Mouse (Mus musculus) granulocyte monocyte progenitor cell, adult 5-6 weeks (primary cell): ENCODE measurements around the gene Svopl. TPM values are rescaled to one million over a fixed set of nuclear protein-coding genes. Genes with fewer than 3 reads are reported as not detected.

Source experiments
- ATAC-seq: replicated peaks from 2 replicates; pipeline ENCODE4 v1.8.0; 2016; ENCODE audit warnings: mild to moderate bottlenecking, moderate TSS enrichment, inconsistent platforms; ENCODE audit not compliant: poor library complexity, severe bottlenecking
- total RNA-seq, 2 experiments: library from RNA; stranded (forward) in 1 of 2; stranded (reverse) in 1 of 2; fragments of 200-712, 200-1000 nt in 1 of 2; fragments of >200 nt in 1 of 2; fragmentation: Nextera tagmentation in 1 of 2; gene quantifications; 2 replicates each; pipeline ENCODE4 v1.2.3; 2014 to 2017

The Svopl gene
- total RNA-seq, 2 experiments from 2014 or later: not detected

GRCm38 (mm10) chr6:38032801-38033566 lies 13.8 kb downstream of the Svopl start:
- no peak for ATAC-seq

GRCm38 (mm10) chr6:38031924-38032540 lies 14.8 kb downstream of the Svopl start:
- ATAC-seq: no peak

GRCm38 (mm10) chr6:38028205-38028604 lies 18.6 kb downstream of the Svopl start:
- no peak for ATAC-seq

DNA sequence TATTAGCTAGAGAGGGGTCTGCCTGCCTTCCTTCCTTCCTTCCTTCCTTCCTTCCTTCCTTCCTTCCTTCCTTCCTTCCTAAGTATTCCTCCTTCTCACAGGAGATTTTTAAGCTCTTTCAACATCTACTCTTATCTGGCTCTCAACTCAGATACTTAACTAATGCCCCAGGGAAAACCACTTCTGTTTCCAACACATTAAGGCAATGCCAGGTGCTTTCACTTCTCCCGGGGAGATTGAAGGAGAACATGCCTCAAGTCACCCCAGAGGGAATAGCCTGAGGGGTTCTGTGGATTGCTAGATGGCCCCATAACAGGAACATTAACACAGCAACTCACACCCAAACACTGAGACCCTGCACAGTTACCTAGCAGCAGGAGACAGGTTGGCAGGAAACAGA lies 19.0 kb downstream of the Svopl start:
- ATAC-seq: no peak

DNA sequence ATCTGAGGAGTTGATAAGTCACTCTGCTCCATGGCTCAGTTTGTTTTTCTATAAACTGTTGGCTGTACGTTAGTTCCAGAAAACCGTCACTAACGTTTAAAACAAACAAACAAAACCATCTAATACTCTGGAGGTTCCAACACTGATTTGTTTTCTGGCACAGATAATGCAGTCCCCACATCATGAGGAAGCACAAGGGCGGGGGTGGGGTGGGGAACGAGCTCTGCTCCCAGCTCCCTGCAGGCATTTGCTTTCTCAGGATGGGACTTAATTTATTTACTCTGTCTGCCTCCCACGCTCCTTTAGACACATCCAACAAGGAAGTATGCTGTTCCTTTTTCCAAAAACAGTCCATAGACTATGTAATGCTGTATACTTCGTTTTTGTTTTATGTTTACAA lies 23.5 kb downstream of the Svopl start:
- ATAC-seq: no peak

GRCm38 (mm10) chr6:38021406-38021805 lies 25.4 kb downstream of the Svopl start:
- no peak for ATAC-seq

DNA sequence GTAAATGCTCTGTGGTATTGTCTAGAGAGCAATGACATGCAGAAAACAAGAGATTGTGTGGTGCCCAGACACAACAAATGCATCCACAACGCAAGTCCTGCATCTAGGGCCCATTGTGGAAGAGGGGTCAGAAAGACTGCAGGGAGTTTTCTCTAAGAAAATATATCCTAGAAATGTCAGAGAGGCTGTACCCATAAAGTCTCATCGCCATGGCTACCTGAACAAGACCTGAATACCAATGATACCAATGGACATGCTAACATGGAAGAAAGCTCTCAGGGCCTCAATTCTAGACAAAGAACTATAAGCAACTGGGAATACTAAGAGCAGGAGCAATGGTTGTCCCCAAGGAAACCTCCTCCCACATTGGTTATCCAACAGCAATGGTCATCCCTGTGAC lies 34.0 kb downstream of the Svopl start:
- no peak for ATAC-seq

GRCm38 (mm10) chr6:38007459-38007858 lies 39.3 kb downstream of the Svopl start:
- ATAC-seq: peak; percentile 85

DNA sequence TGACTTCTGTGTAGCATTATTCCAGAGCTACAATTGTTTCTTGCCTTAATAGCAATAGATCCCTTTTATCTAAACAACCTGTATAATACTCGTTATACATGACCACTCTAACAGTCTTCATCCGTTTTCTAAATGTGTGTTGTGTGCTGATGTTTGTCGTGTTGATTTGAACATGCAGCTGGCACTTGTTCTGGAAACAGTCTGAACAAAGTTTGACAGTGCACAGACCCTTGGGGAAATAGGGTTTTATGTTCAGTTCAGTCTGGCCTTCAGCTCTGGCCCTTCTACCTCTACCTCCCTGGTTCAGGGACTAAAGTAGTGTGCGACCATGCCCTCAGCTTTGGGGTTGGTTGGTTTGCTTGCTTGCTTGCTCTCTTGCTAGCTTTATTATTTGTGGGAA lies 79.4 kb downstream of the Svopl start:
- no peak for ATAC-seq

DNA sequence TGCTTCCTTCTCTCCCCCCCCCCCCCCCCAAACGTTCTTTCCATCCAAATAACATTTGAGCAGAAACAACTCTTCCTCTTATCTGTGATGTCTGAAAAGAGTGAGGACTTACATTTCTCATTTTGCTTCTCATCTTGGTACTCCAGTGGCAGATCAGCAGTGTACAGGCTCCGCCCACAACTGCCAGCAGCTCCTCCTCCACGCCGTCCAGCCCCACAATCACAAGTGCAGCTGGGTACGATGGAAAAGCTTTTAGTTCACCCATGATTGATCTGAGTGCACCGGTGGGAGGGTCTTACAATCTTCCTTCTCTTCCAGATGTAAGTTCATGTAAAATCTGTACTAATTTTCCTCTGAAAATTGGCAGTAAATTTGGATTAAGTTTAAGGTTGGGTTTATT lies 95.5 kb downstream of the Svopl start:
- no peak for ATAC-seq

GRCm38 (mm10) chr6:37936498-37936897 lies 110.3 kb downstream of the Svopl start:
- no peak for ATAC-seq

Other genes starting within 250 kb of the Svopl start
- gene Trim24, start 176.2 kb downstream of the Svopl start, total RNA-seq (2014; fragmentation: Nextera tagmentation): 29.9 and 31.0 TPM in 2 replicates
- gene Trim24, start 176.2 kb downstream of the Svopl start, total RNA-seq (2017): 13.9 and 16.6 TPM in 2 replicates
- not detected in 2 replicates for gene Tmem213, start 62.3 kb upstream of the Svopl start, total RNA-seq (2014; fragmentation: Nextera tagmentation)
- gene Tmem213, start 62.3 kb upstream of the Svopl start, total RNA-seq (2017): not detected in 2 replicates
- not detected in 2 replicates for gene Atp6v0a4, start 77.6 kb upstream of the Svopl start, total RNA-seq (2014; fragmentation: Nextera tagmentation)
- not detected in 2 replicates for gene Atp6v0a4, start 77.6 kb upstream of the Svopl start, total RNA-seq (2017)
- gene D630045J12Rik, start 207.0 kb upstream of the Svopl start, total RNA-seq (2014; fragmentation: Nextera tagmentation): 2.0 and 2.2 TPM in 2 replicates
- 0.15 and 0.22 TPM in 2 replicates for gene D630045J12Rik, start 207.0 kb upstream of the Svopl start, total RNA-seq (2017)